Mouse (Mus musculus): Measurements from ENCODE around the gene BC061212. TPM values are rescaled to one million over a fixed set of nuclear protein-coding genes. Genes with fewer than 3 reads are reported as not detected.

The BC061212 gene
- not detected for polyA plus RNA-seq (2017; shearing (Covaris generic))

GRCm38 (mm10) chr5:94070445-94070844 is at the start of gene BC061212:
TSS of gene BC061212 (minus strand) at chr5:94070545.

GRCm38 (mm10) chr5:94076085-94076484 is 5.7 kb upstream of the BC061212 start, which contains the start of gene Gm6351:
TSS of gene Gm6351 (plus strand) at chr5:94076385.

Other genes starting within 250 kb of the BC061212 start
- not detected for gene Gm7792, start 226.8 kb downstream of the BC061212 start, polyA plus RNA-seq (2017; shearing (Covaris generic))
- not detected for gene Gm16429, start 141.5 kb downstream of the BC061212 start, polyA plus RNA-seq (2017; shearing (Covaris generic))
- gene Gm6351, start 5.8 kb upstream of the BC061212 start, polyA plus RNA-seq (2017; shearing (Covaris generic)): 0.22 TPM
- 0.12 TPM for gene Gm3106, start 147.5 kb upstream of the BC061212 start, polyA plus RNA-seq (2017; shearing (Covaris generic))
- gene A430089I19Rik, start 236.3 kb upstream of the BC061212 start, polyA plus RNA-seq (2017; shearing (Covaris generic)): not detected
- 0.16 TPM for gene Gm6502, start 243.9 kb upstream of the BC061212 start, polyA plus RNA-seq (2017; shearing (Covaris generic))

Measured in CD4-positive, CD25-positive, alpha-beta regulatory T cell (primary cell).